9 mouse cellular contexts compared by ENCODE assay signal in genomic region chr10:64087521-64087920, GRCm38 (mm10). TPM values are rescaled to one million over a fixed set of nuclear protein-coding genes. Genes with fewer than 3 reads are reported as not detected.
A peak's percentile ranks its signal among the peaks of the same experiment; 100 is the strongest.
DNase-seq lines count a peak whose midpoint lies in the region; ATAC-seq and TF ChIP-seq lines count a peak whose summit lies in the region.
"Had no signal": no experiment of that assay in that cellular context is flagged by ENCODE, and none has a peak within 500 bp of the region (broad histone marks: within the 10 kb centered on the region; RNA-seq: fewer than 3 reads in every experiment).

No protein-coding gene starts in this region.

- H3K4me3 ChIP-seq in kidney, embryonic 14.5 days (ENCODE audit: low read length) = peak overlapping the region; percentile 32
- peak overlapping the region; percentile 90 for H3K4me3 ChIP-seq in cortical plate, adult 2 months (ENCODE audit: insufficient read depth, low read length)
- H3K4me3 ChIP-seq in hindbrain, embryonic 12.5 days = peak overlapping the region; percentile 41
- peak overlapping the region; percentile 54 for H3K4me3 ChIP-seq in midbrain, embryonic 15.5 days

- H3K4me2 ChIP-seq in kidney, embryonic 14.5 days (replicated peaks; ENCODE audit: low read depth, low read length) = peak overlapping the region; percentile 55
- peak overlapping the region; percentile 71 for H3K4me2 ChIP-seq in hindbrain, embryonic 12.5 days (replicated peaks)
- H3K4me2 ChIP-seq in midbrain, embryonic 15.5 days = peak overlapping the region; percentile 77

- no peaks in the 10 kb centered on the region for H3K36me3 ChIP-seq in kidney, embryonic 14.5 days (ENCODE audit: control insufficient read depth, insufficient read depth, low read length)
- H3K36me3 ChIP-seq in hindbrain, embryonic 12.5 days = no peaks in the 10 kb centered on the region
- H3K36me3 ChIP-seq in midbrain, embryonic 15.5 days (replicated peaks) = no peaks in the 10 kb centered on the region
- H3K36me3 ChIP-seq: G1E had no signal

- no peak overlapping the region for H3K27ac ChIP-seq in kidney, embryonic 14.5 days (ENCODE audit: low read depth, low read length)
- H3K27ac ChIP-seq in cortical plate, adult 2 months (ENCODE audit: insufficient read depth, low read length) = no peak overlapping the region
- peak overlapping the region; percentile 23; the same call in 1 of the 2 replicates for H3K27ac ChIP-seq in hindbrain, embryonic 12.5 days
- peak overlapping the region; percentile 35; the same call in 1 of the 2 replicates for H3K27ac ChIP-seq in midbrain, embryonic 15.5 days

- no peak overlapping the region for H3K9ac ChIP-seq in kidney, embryonic 14.5 days (ENCODE audit: low read depth, low read length)
- peak overlapping the region; percentile 65 for H3K9ac ChIP-seq in hindbrain, embryonic 12.5 days
- peak overlapping the region; percentile 57 for H3K9ac ChIP-seq in midbrain, embryonic 15.5 days

- H3K4me1 ChIP-seq in kidney, embryonic 14.5 days (ENCODE audit: control insufficient read depth, insufficient read depth, low read length) = no peaks in the 10 kb centered on the region
- H3K4me1 ChIP-seq in cortical plate, adult 2 months (ENCODE audit: control insufficient read depth, insufficient read depth, low read length) = no peaks in the 10 kb centered on the region
- peaks cover 26% of the 10 kb centered on the region for H3K4me1 ChIP-seq in hindbrain, embryonic 12.5 days
- H3K4me1 ChIP-seq in midbrain, embryonic 15.5 days = peaks cover 19% of the 10 kb centered on the region

- TF ChIP-seq CTCF in cortical plate, adult 2 months (IDR thresholded peaks at IDR 0.05; ENCODE audit: extremely low read depth, insufficient read depth, low read length) = no peak

- DNase-seq in kidney, postnatal 25 days = no peak
- no peak for DNase-seq in thymus, postnatal 4 days
- no peak for DNase-seq in left cerebral cortex, adult 11 months (ENCODE audit: low spot score)
- DNase-seq in adrenal gland, adult 8-10 months = no peak

- H3K9me3 ChIP-seq in kidney, embryonic 14.5 days (ENCODE audit: control insufficient read depth, low read length) = no peaks in the 10 kb centered on the region
- no peaks in the 10 kb centered on the region for H3K9me3 ChIP-seq in hindbrain, embryonic 12.5 days (replicated peaks)
- H3K9me3 ChIP-seq in midbrain, embryonic 15.5 days = no peaks in the 10 kb centered on the region

- peaks cover 15% of the 10 kb centered on the region for H3K27me3 ChIP-seq in kidney, embryonic 14.5 days (ENCODE audit: control insufficient read depth, insufficient read depth, low read length)
- peaks cover 12% of the 10 kb centered on the region for H3K27me3 ChIP-seq in hindbrain, embryonic 12.5 days
- no peaks in the 10 kb centered on the region for H3K27me3 ChIP-seq in midbrain, embryonic 15.5 days (replicated peaks)

- WGBS in kidney, embryonic 14.5 days = 2% methylated on average over 12 of the region's 12 CpGs
- WGBS in hindbrain, embryonic 12.5 days = 1% methylated on average over 12 of the region's 12 CpGs
- whole genome bisulfite sequencing in midbrain, embryonic 15.5 days = under 1% methylated on average over 12 of the region's 12 CpGs

- ATAC-seq in kidney, embryonic 14.5 days (ENCODE audit: low FRiP score, low TSS enrichment) = no peak
- 0 out of 2 replicates have a peak, but pooled peaks have one; percentile 19 for ATAC-seq in hindbrain, embryonic 12.5 days (ENCODE audit: low FRiP score)
- ATAC-seq in midbrain, embryonic 15.5 days (replicated peaks) = no peak

- TF ChIP-seq POLR2A in cortical plate, adult 2 months (IDR thresholded peaks at IDR 0.05; ENCODE audit: extremely low read depth, insufficient read depth, low read length) = no peak

RNA-seq across cellular contexts. Expression of gene Lrrtm3, which starts 2.6 kb away (rescaled TPM):
- 0.06 and 0.16 TPM in 2 replicates for polyA plus RNA-seq in kidney, embryonic 14.5 days (2014; fragmentation: Nextera tagmentation; extraction: Ambion mirVana)
- 40.9 and 45.1 TPM in 2 replicates for polyA plus RNA-seq in cortical plate, adult 2 months (2012; rRNA removed)
- polyA plus RNA-seq in hindbrain, embryonic 12.5 days (2016; fragmentation: Nextera tagmentation; extraction: Ambion mirVana) = 11.6 and 12.6 TPM in 2 replicates
- polyA plus RNA-seq in midbrain, embryonic 15.5 days (2015; fragmentation: Nextera tagmentation; extraction: Ambion mirVana) = 38.1 and 39.0 TPM in 2 replicates
- total RNA-seq in adrenal gland, adult 8-10 months (2022) = under 1 TPM; 0.58 to 0.65 (median 0.62) TPM
- total RNA-seq: G1E had no signal
- polyA plus RNA-seq: G1E had no signal

Comparison
In these comparisons a context has a peak if more than half of its experiments do, and no peak if none do; other contexts are left out.
1. H3K27ac ChIP-seq: peak in hindbrain, embryonic 12.5 days (single experiment) and midbrain, embryonic 15.5 days (single experiment); none in kidney, embryonic 14.5 days (single experiment) and cortical plate, adult 2 months (single experiment).
2. H3K4me3 ChIP-seq: peak in every context shown above with its lines; median percentile 90 in cortical plate, adult 2 months; 54 in midbrain, embryonic 15.5 days; 41 in hindbrain, embryonic 12.5 days; 32 in kidney, embryonic 14.5 days.
3. RNA of gene Lrrtm3, which starts 2.6 kb away (polyA plus RNA-seq): 40.9 to 45.1 TPM in cortical plate, adult 2 months, 38.1 to 39.0 TPM in midbrain, embryonic 15.5 days and 11.6 to 12.6 TPM in hindbrain, embryonic 12.5 days; 0.06 to 0.16 TPM in kidney, embryonic 14.5 days; every median in the first group is over 10 times any median in the second.
4. Peak in every context shown above with its lines, with median percentiles within 50 percentile points of each other: H3K4me2 ChIP-seq.